Mouse (Mus musculus) kidney, embryonic 15.5 days (tissue): Measurements from ENCODE around the gene Ccdc153. TPM values are rescaled to one million over a fixed set of nuclear protein-coding genes. Genes with fewer than 3 reads are reported as not detected.

Experiments
- ATAC-seq: fragments of 200-750 bp; cut with Nextera tagmentation; replicated peaks from 2 replicates; pipeline ENCODE4 v1.8.0; 2017; ENCODE audit warnings: moderate TSS enrichment; ENCODE audit not compliant: low FRiP score
- H3K27ac ChIP-seq: fragments of 300-500 bp; sonication (generic); 2 replicates; pipeline ENCODE4 v1.5.1; 2015; ENCODE audit warnings: mild to moderate bottlenecking, inconsistent platforms
- H3K27me3 ChIP-seq: fragments of 300-500 bp; sonication (generic); 2 replicates; pipeline ENCODE4 v1.6.1; 2015; ENCODE audit warnings: inconsistent platforms
- H3K36me3 ChIP-seq: fragments of 300-500 bp; sonication (generic); 2 replicates; pipeline ENCODE4 v1.6.1; 2015; ENCODE audit warnings: inconsistent platforms
- H3K4me1 ChIP-seq: fragments of 300-500 bp; sonication (generic); 2 replicates; pipeline ENCODE4 v1.6.1; 2015; ENCODE audit warnings: inconsistent platforms
- H3K4me2 ChIP-seq: fragments of 300-500 bp; sonication (generic); 2 replicates; pipeline ENCODE4 v1.6.1; 2015; ENCODE audit warnings: moderate library complexity, mild to moderate bottlenecking, inconsistent platforms
- H3K4me3 ChIP-seq: fragments of 300-500 bp; sonication (generic); replicated peaks from 2 replicates; pipeline ENCODE4 v1.5.1; 2015; ENCODE audit warnings: mild to moderate bottlenecking, inconsistent platforms
- H3K9ac ChIP-seq: fragments of 300-500 bp; sonication (generic); 2 replicates; pipeline ENCODE4 v1.6.1; 2015; ENCODE audit warnings: mild to moderate bottlenecking, inconsistent platforms
- H3K9me3 ChIP-seq: fragments of 300-500 bp; sonication (generic); replicated peaks from 2 replicates; pipeline ENCODE4 v1.6.1; 2016; ENCODE audit warnings: inconsistent platforms
- WGBS: fragments of 180-500 bp; shearing (Covaris S2); methylation state at CpG from one replicate; pipeline ENCODE4 v1.1.7; 2015; ENCODE audit warnings: mixed read lengths; 5-methylcytosine and 5-hydroxymethylcytosine counted together
- polyA plus RNA-seq: library from polyadenylated mRNA; unstranded; fragments of >200 nt; fragmentation: Nextera tagmentation; extraction: Ambion mirVana; gene quantifications from 2 replicates; pipeline ENCODE4 v1.2.1, GENCODE M21; 2015

Ccdc153 gene
- polyA plus RNA-seq, 1 experiment from 2014 or later = not detected

- Histone ChIP-seq H3K9ac (no peak overlapping the region), H3K27ac (no peak overlapping the region), H3K27me3 (no peaks in the 10 kb centered on the region), H3K36me3 (no peaks in the 10 kb centered on the region), H3K9me3 (no peaks in the 10 kb centered on the region), H3K4me1 (0 out of 2 replicates have a peak, but pooled peaks cover 6% of the 10 kb centered on the region), H3K4me2 (no peak overlapping the region), H3K4me3 (no peak overlapping the region)
- WGBS = 29% methylated on average over 2 of the region's 2 CpGs
- no peak for ATAC-seq
Measured at GRCm38 (mm10) chr9:44243621-44244020, 3.1 kb downstream of the Ccdc153 start.

GRCm38 (mm10) chr9:44247907-44248306 is 7.4 kb downstream of the Ccdc153 start:
- no peak overlapping the region for H3K9ac ChIP-seq
- H3K4me1 ChIP-seq = peaks cover 37% of the 10 kb centered on the region
- no peaks in the 10 kb centered on the region for H3K9me3 ChIP-seq
- H3K36me3 ChIP-seq = no peaks in the 10 kb centered on the region
- 77% methylated on average over 6 of the region's 6 CpGs for WGBS
- no peak overlapping the region for H3K4me3 ChIP-seq
- ATAC-seq = no peak
- H3K27ac ChIP-seq = no peak overlapping the region
- no peak overlapping the region for H3K4me2 ChIP-seq
- H3K27me3 ChIP-seq = no peaks in the 10 kb centered on the region

- Histone ChIP-seq H3K9me3 (no peaks in the 10 kb centered on the region), H3K4me2 (peak overlapping the region; percentile 40), H3K27ac (no peak overlapping the region), H3K4me3 (no peak overlapping the region), H3K9ac (no peak overlapping the region), H3K27me3 (no peaks in the 10 kb centered on the region), H3K4me1 (peaks cover 43% of the 10 kb centered on the region), H3K36me3 (no peaks in the 10 kb centered on the region)
- 45% methylated on average over 26 of the region's 26 CpGs for WGBS
- ATAC-seq = peak; percentile 76
Measured at GRCm38 (mm10) chr9:44249181-44250146, 9.0 kb downstream of the Ccdc153 start.

GRCm38 (mm10) chr9:44250445-44250844 is 10.0 kb downstream of the Ccdc153 start:
- H3K4me3 ChIP-seq = no peak overlapping the region
- no peaks in the 10 kb centered on the region for H3K27me3 ChIP-seq
- no peak overlapping the region for H3K27ac ChIP-seq
- H3K9ac ChIP-seq = no peak overlapping the region
- ATAC-seq = no peak
- H3K4me2 ChIP-seq = peak overlapping the region; percentile 40
- no peaks in the 10 kb centered on the region for H3K9me3 ChIP-seq
- peaks cover 51% of the 10 kb centered on the region for H3K4me1 ChIP-seq
- no peaks in the 10 kb centered on the region for H3K36me3 ChIP-seq
- WGBS = 43% methylated on average over 4 of the region's 4 CpGs

- Histone ChIP-seq H3K36me3 (no peaks in the 10 kb centered on the region), H3K9ac (no peak within 1 kb of the TSS), H3K27ac (peak within 1 kb of the TSS; percentile 3; the same call in 1 of the 2 replicates), H3K4me3 (peak within 1 kb of the TSS; percentile 10; the same call in 1 of the 2 replicates), H3K4me2 (peak within 1 kb of the TSS; percentile 40), H3K9me3 (no peaks in the 10 kb centered on the region), H3K4me1 (peaks cover 51% of the 10 kb centered on the region), H3K27me3 (no peaks in the 10 kb centered on the region)
- WGBS = 56% methylated on average over 10 of the region's 10 CpGs
- ATAC-seq = no peak
Measured at GRCm38 (mm10) chr9:44251314-44251713, 10.8 kb downstream of the Ccdc153 start, which contains the start of gene Pdzd3. Pdzd3 (minus strand) TSS chr9:44251471.

- Histone ChIP-seq H3K4me2 (no peak overlapping the region), H3K9ac (no peak overlapping the region), H3K4me3 (no peak overlapping the region), H3K36me3 (no peaks in the 10 kb centered on the region), H3K4me1 (peaks cover 48% of the 10 kb centered on the region), H3K27ac (no peak overlapping the region), H3K9me3 (no peaks in the 10 kb centered on the region), H3K27me3 (no peaks in the 10 kb centered on the region)
- no peak for ATAC-seq
- WGBS = 81% methylated on average over 6 of the region's 6 CpGs
Measured at GRCm38 (mm10) chr9:44253441-44253840, 13.0 kb downstream of the Ccdc153 start.

GRCm38 (mm10) chr9:44254508-44255135 is 14.1 kb downstream of the Ccdc153 start:
- H3K9me3 ChIP-seq = no peaks in the 10 kb centered on the region
- no peaks in the 10 kb centered on the region for H3K27me3 ChIP-seq
- no peak overlapping the region for H3K4me2 ChIP-seq
- no peak overlapping the region for H3K27ac ChIP-seq
- H3K4me3 ChIP-seq = no peak overlapping the region
- WGBS = 27% methylated on average over 4 of the region's 5 CpGs
- H3K36me3 ChIP-seq = no peaks in the 10 kb centered on the region
- peaks cover 43% of the 10 kb centered on the region for H3K4me1 ChIP-seq
- no peak overlapping the region for H3K9ac ChIP-seq
- ATAC-seq = no peak

- H3K4me1 ChIP-seq = peaks cover 38% of the 10 kb centered on the region
- 77% methylated on average over 6 of the region's 6 CpGs for WGBS
- no peak for ATAC-seq
- no peak overlapping the region for H3K4me3 ChIP-seq
- no peak overlapping the region for H3K4me2 ChIP-seq
- no peaks in the 10 kb centered on the region for H3K27me3 ChIP-seq
- no peak overlapping the region for H3K9ac ChIP-seq
- H3K36me3 ChIP-seq = no peaks in the 10 kb centered on the region
- H3K9me3 ChIP-seq = no peaks in the 10 kb centered on the region
- H3K27ac ChIP-seq = no peak overlapping the region
Measured at GRCm38 (mm10) chr9:44255136-44255521, 14.7 kb downstream of the Ccdc153 start.

- WGBS = 83% methylated on average over 8 of the region's 8 CpGs
- Histone ChIP-seq H3K9ac (no peak overlapping the region), H3K4me3 (no peak overlapping the region), H3K27me3 (no peaks in the 10 kb centered on the region), H3K27ac (no peak overlapping the region), H3K4me2 (no peak overlapping the region), H3K9me3 (no peaks in the 10 kb centered on the region), H3K36me3 (no peaks in the 10 kb centered on the region), H3K4me1 (peaks cover 27% of the 10 kb centered on the region)
- ATAC-seq = no peak
Measured at GRCm38 (mm10) chr9:44256213-44256612, 15.7 kb downstream of the Ccdc153 start.

GRCm38 (mm10) chr9:44259014-44259413 is 18.5 kb downstream of the Ccdc153 start:
- H3K4me1 ChIP-seq = peaks cover 12% of the 10 kb centered on the region
- no peak overlapping the region for H3K9ac ChIP-seq
- 86% methylated on average over 10 of the region's 10 CpGs for WGBS
- 0 out of 2 replicates have a peak, but pooled peaks cover 2% of the 10 kb centered on the region for H3K36me3 ChIP-seq
- no peak overlapping the region for H3K4me2 ChIP-seq
- no peak for ATAC-seq
- no peaks in the 10 kb centered on the region for H3K9me3 ChIP-seq
- no peaks in the 10 kb centered on the region for H3K27me3 ChIP-seq
- H3K27ac ChIP-seq = no peak overlapping the region
- H3K4me3 ChIP-seq = no peak overlapping the region

- Histone ChIP-seq H3K4me3 (no peak overlapping the region), H3K36me3 (0 out of 2 replicates have a peak, but pooled peaks cover 2% of the 10 kb centered on the region), H3K4me1 (no peaks in the 10 kb centered on the region), H3K4me2 (no peak overlapping the region), H3K27ac (no peak overlapping the region), H3K9me3 (no peaks in the 10 kb centered on the region), H3K27me3 (no peaks in the 10 kb centered on the region), H3K9ac (no peak overlapping the region)
- 82% methylated on average over 14 of the region's 14 CpGs for WGBS
- ATAC-seq = no peak
Measured at GRCm38 (mm10) chr9:44261388-44261787, 20.9 kb downstream of the Ccdc153 start.
